Mouse (Mus musculus) layer of hippocampus, adult 8-10 months (tissue): ENCODE measurements around the gene Vmn2r-ps159. TPM values are rescaled to one million over a fixed set of nuclear protein-coding genes. Genes with fewer than 3 reads are reported as not detected.
"Not testable (repeated sequence)": the region's sequence is repeated elsewhere in the genome, so short reads cannot be mapped to it uniquely, and the experiment has no call there.

ENCODE experiments used
- DNase-seq, 2 experiments: peaks; one replicate each; pipeline ENCODE4 v3.0.0; 2022; ENCODE audit warnings: low spot score in 2 of 2
- total RNA-seq, 4 experiments: library from RNA; stranded (reverse); gene quantifications; 2 replicates each; pipeline ENCODE4 v1.2.4; 2022

Vmn2r-ps159 gene
- not detected for total RNA-seq

GRCm38 (mm10) chr4:156330803-156331202, at the start of gene Vmn2r-ps159:
TSS of gene Vmn2r-ps159 (plus strand) at chr4:156331103.
- DNase-seq = not testable (repeated sequence)

DNA sequence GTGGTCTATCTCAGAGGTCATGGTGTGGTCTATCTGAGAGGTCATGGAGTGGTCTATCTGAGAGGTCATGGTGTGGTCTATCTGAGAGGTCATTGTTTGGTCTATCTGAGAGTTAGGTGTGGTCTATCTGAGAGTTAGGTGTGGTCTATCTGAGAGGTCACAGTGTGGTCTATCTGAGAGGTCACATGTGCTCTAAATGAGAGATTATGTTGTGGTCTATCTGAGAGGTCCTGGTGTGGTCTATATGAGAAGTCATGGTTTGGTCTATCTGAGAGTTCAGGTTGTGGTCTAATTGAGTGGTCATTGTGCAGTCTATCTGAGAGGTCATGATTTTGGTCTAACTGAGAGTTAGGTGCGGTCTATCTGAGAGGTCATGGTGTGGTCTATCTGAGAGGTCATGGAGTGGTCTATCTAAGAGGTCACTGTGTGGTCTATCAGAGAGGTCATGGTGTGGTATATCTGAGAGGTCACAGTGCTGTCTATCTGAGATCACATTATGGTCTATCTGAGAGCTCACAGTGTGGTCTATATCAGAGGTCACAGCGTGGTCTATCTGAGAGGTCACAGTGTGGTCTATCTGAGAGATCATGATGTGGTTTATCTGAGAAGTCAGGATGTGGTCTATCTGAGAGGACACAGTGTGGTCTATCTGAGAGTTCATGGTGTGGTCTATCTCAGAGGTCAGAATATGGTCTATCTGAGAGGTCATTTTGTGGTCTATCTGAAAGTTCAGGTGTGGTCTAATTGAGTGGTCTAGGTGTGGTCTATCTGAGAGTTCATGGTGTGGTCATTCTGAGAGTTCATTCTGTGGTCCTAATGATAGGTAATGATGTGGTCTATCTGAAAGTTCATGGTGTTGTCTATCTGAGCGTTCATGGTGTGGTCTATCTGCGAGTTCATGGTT, 10.9 kb downstream of the Vmn2r-ps159 start:
- DNase-seq = not testable (repeated sequence)

DNA sequence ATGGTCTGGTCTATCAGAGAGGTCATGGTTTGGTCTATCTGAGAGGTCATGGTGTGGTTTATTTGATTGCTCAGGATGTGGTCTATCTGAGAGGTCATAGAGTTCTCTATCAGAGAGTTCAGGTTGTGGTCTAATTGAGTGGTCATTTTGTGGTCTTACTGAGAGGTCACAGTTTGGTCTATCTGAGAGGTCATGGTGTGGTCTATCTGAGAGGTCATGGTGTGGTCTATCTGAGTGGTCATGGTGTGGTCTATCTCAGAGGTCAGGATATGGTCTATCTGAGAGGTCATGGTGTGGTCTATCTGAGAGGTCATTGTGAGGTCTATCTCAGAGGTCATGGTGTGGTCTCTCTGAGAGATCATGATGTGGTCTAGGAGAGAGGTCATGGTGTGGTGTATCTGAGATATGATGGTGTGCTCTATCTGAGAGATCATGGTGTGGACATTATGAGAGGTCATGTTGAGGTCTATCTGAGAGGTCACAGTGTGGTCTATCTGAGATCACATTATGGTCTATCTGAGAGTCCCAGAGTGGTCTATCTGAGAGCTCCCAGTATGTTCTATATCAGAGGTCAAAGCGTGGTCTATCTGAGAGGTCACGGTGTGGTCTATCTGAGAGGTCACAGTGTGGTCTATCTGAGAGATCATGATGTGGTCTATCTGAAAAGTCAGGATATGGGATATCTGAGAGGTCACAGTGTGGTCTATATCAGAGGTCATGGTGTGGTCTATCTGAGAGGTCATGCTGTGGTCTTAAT, 11.8 kb downstream of the Vmn2r-ps159 start:
- DNase-seq = no peak

GRCm38 (mm10) chr4:156343332-156343731, 12.4 kb downstream of the Vmn2r-ps159 start:
- DNase-seq = no peak

GRCm38 (mm10) chr4:156356756-156357437, 26.0 kb downstream of the Vmn2r-ps159 start:
- DNase-seq = not testable (repeated sequence)

Other genes starting within 250 kb of the Vmn2r-ps159 start
- gene 9430015G10Rik, start 221.1 kb upstream of the Vmn2r-ps159 start, total RNA-seq = 10 to 100 TPM; 28.2 to 49.7 (median 35.9) TPM
- 1 to 10 TPM in 2 of 4 experiments, under 1 TPM in 2; 0.49 to 2.0 (median 0.81) TPM for gene Rnf223, start 200.6 kb upstream of the Vmn2r-ps159 start, total RNA-seq
- 100 to 1,000 TPM; 125 to 145 (median 144) TPM for gene Agrn, start 133.6 kb upstream of the Vmn2r-ps159 start, total RNA-seq
- gene Isg15, start 130.3 kb upstream of the Vmn2r-ps159 start, total RNA-seq = 1 to 10 TPM in 3 of 4 experiments, under 1 TPM in 1; 0.87 to 2.6 (median 1.7) TPM
- 1 to 10 TPM; 5.9 to 7.3 (median 6.3) TPM for gene AW011738, start 127.8 kb upstream of the Vmn2r-ps159 start, total RNA-seq
- under 1 TPM; 0.32 to 0.45 (median 0.38) TPM for gene Perm1, start 115.2 kb upstream of the Vmn2r-ps159 start, total RNA-seq
- 10 to 100 TPM; 38.2 to 52.2 (median 46.4) TPM for gene Plekhn1, start 96.2 kb upstream of the Vmn2r-ps159 start, total RNA-seq
- 10 to 100 TPM; 64.1 to 72.4 (median 68.0) TPM for gene Noc2l, start 95.1 kb upstream of the Vmn2r-ps159 start, total RNA-seq
- 1 to 10 TPM; 5.1 to 7.9 (median 6.0) TPM for gene Samd11, start 75.4 kb upstream of the Vmn2r-ps159 start, total RNA-seq